Mouse (Mus musculus): ENCODE data around the gene Nanos3.

GRCm38 (mm10) chr8:84170096-84170495 lies 14.9 kb downstream of the Nanos3 start:
- TF ChIP-seq EP300 (IDR thresholded peaks at IDR 0.05; ENCODE audit: low read length) = no peak
- no peak for TF ChIP-seq SIN3A (IDR thresholded peaks at IDR 0.05; ENCODE audit: low read length)
- TF ChIP-seq POLR2AphosphoS2 (IDR thresholded peaks at IDR 0.05; ENCODE audit: low read depth, low read length) = no peak
- no peak for TF ChIP-seq POLR2A (IDR thresholded peaks at IDR 0.05; ENCODE audit: low read depth, low read length)
- TF ChIP-seq CTCF (conservative IDR thresholded peaks at IDR 0.05 in 1 of 2, IDR thresholded peaks at IDR 0.05 in 1 of 2; ENCODE audit: low read depth in 2 of 2, low read length in 2 of 2) = no peak
- no peak for TF ChIP-seq USF2 (conservative IDR thresholded peaks at IDR 0.05; ENCODE audit: low read depth, low read length)
- no peak for TF ChIP-seq MAZ (IDR thresholded peaks at IDR 0.05; ENCODE audit: low read depth, low read length)
- no peak for TF ChIP-seq RCOR1 (conservative IDR thresholded peaks at IDR 0.05; ENCODE audit: low read depth, low read length)

Measured in CH12.LX (cell line).